Mouse (Mus musculus) inflammation-experienced regulatory T-cells, adult 6 months (primary cell): ENCODE data around the gene Slfn5. TPM values are rescaled to one million over a fixed set of nuclear protein-coding genes. Genes with fewer than 3 reads are reported as not detected.
"Not testable (repeated sequence)": the region's sequence is repeated elsewhere in the genome, so short reads cannot be mapped to it uniquely, and the experiment has no call there.

Experiments
- ATAC-seq: one replicate; pipeline ENCODE4 v1.8.0; 2017
- polyA plus RNA-seq, 3 experiments: library from polyadenylated mRNA; unstranded; fragments of 100-300 nt; shearing (Covaris generic); gene quantifications; one replicate each; pipeline ENCODE4 v1.2.1; 2017

Slfn5 gene
- polyA plus RNA-seq = 10 to 100 TPM; 18.0 to 28.9 (median 27.4) TPM

GRCm38 (mm10) chr11:82950736-82951481, at the start of gene Slfn5:
TSS of gene Slfn5 (plus strand) at chr11:82951349.
- no peak for ATAC-seq

GRCm38 (mm10) chr11:82901606-82902310, 49.4 kb upstream of the Slfn5 start:
- ATAC-seq = no peak

GRCm38 (mm10) chr11:82904952-82905351, 46.2 kb upstream of the Slfn5 start:
- no peak for ATAC-seq

- no peak for ATAC-seq
Measured at GRCm38 (mm10) chr11:82905816-82906215, 45.3 kb upstream of the Slfn5 start.

- peak; percentile 97 for ATAC-seq
Measured at GRCm38 (mm10) chr11:82907651-82908607, 43.2 kb upstream of the Slfn5 start, which contains the start of gene Nle1. TSS of gene Nle1 (minus strand) at chr11:82908411.

- no peak for ATAC-seq
Measured at GRCm38 (mm10) chr11:82908608-82908989, 42.5 kb upstream of the Slfn5 start.

- ATAC-seq = no peak
Measured at GRCm38 (mm10) chr11:82910250-82910649, 40.9 kb upstream of the Slfn5 start, which contains the start of gene Unc45b. TSS of gene Unc45b (plus strand) at chr11:82910550.

- ATAC-seq = no peak
Measured at GRCm38 (mm10) chr11:82910679-82911389, 40.3 kb upstream of the Slfn5 start.

GRCm38 (mm10) chr11:82914711-82915352, 36.3 kb upstream of the Slfn5 start:
- ATAC-seq = peak; percentile 74

GRCm38 (mm10) chr11:82920768-82921167, 30.4 kb upstream of the Slfn5 start:
- ATAC-seq = no peak

GRCm38 (mm10) chr11:82921691-82922090, 29.5 kb upstream of the Slfn5 start:
- ATAC-seq = no peak

GRCm38 (mm10) chr11:82923910-82924309, 27.2 kb upstream of the Slfn5 start:
- ATAC-seq = not testable (repeated sequence)

- ATAC-seq = no peak
Measured at GRCm38 (mm10) chr11:82928897-82929632, 22.1 kb upstream of the Slfn5 start.

- ATAC-seq = no peak
Measured at GRCm38 (mm10) chr11:82929633-82929950, 21.6 kb upstream of the Slfn5 start.

- not testable (repeated sequence) for ATAC-seq
Measured at GRCm38 (mm10) chr11:82930391-82930955, 20.7 kb upstream of the Slfn5 start.

- not testable (repeated sequence) for ATAC-seq
Measured at GRCm38 (mm10) chr11:82931161-82931560, 20.0 kb upstream of the Slfn5 start.

GRCm38 (mm10) chr11:82931671-82932450, 19.3 kb upstream of the Slfn5 start:
- not testable (repeated sequence) for ATAC-seq

GRCm38 (mm10) chr11:82933186-82933585, 18.0 kb upstream of the Slfn5 start:
- no peak for ATAC-seq

- no peak for ATAC-seq
Measured at GRCm38 (mm10) chr11:82943336-82943735, 7.8 kb upstream of the Slfn5 start.

- no peak for ATAC-seq
Measured at GRCm38 (mm10) chr11:82945636-82946035, 5.5 kb upstream of the Slfn5 start.
